Mouse (Mus musculus) stomach, embryonic 15.5 days (tissue): ENCODE data around the gene N4bp3. TPM values are rescaled to one million over a fixed set of nuclear protein-coding genes. Genes with fewer than 3 reads are reported as not detected.
"Not testable (repeated sequence)": the region's sequence is repeated elsewhere in the genome, so short reads cannot be mapped to it uniquely, and the experiment has no call there.

Experiments
- ATAC-seq: fragments of 200-750 bp; cut with Nextera tagmentation; 2 replicates; pipeline ENCODE4 v1.8.0; 2017; ENCODE audit warnings: low read depth, moderate number of reproducible peaks, moderate TSS enrichment; ENCODE audit not compliant: insufficient read depth, low FRiP score
- H3K27ac ChIP-seq: fragments of 300-500 bp; sonication (generic); 2 replicates; pipeline ENCODE4 v1.5.1; 2015; ENCODE audit warnings: mild to moderate bottlenecking, inconsistent platforms
- H3K27me3 ChIP-seq: fragments of 300-500 bp; sonication (generic); replicated peaks from 2 replicates; pipeline ENCODE4 v1.6.1; 2015; ENCODE audit warnings: inconsistent platforms
- H3K36me3 ChIP-seq: fragments of 300-500 bp; sonication (generic); 2 replicates; pipeline ENCODE4 v1.6.1; 2015; ENCODE audit warnings: inconsistent platforms
- H3K4me1 ChIP-seq: fragments of 300-500 bp; sonication (generic); 2 replicates; pipeline ENCODE4 v1.6.1; 2015; ENCODE audit warnings: inconsistent platforms
- H3K4me2 ChIP-seq: fragments of 300-500 bp; sonication (generic); 2 replicates; pipeline ENCODE4 v1.6.1; 2015; ENCODE audit warnings: mild to moderate bottlenecking, inconsistent platforms
- H3K4me3 ChIP-seq: fragments of 300-500 bp; sonication (generic); replicated peaks from 2 replicates; pipeline ENCODE4 v1.5.1; 2015; ENCODE audit warnings: inconsistent platforms
- H3K9ac ChIP-seq: fragments of 300-500 bp; sonication (generic); 2 replicates; pipeline ENCODE4 v1.6.1; 2015; ENCODE audit warnings: inconsistent platforms
- H3K9me3 ChIP-seq: fragments of 300-500 bp; sonication (generic); 2 replicates; pipeline ENCODE4 v1.6.1; 2016; ENCODE audit warnings: inconsistent platforms
- WGBS: fragments of 180-500 bp; shearing (Covaris S2); methylation state at CpG from one replicate; pipeline ENCODE4 v1.1.7; 2015; 5-methylcytosine and 5-hydroxymethylcytosine counted together
- polyA plus RNA-seq: library from polyadenylated mRNA; unstranded; fragments of >200 nt; fragmentation: Nextera tagmentation; extraction: Ambion mirVana; gene quantifications from 2 replicates; pipeline ENCODE4 v1.2.1, GENCODE M21; 2015

The N4bp3 gene
- polyA plus RNA-seq, 1 experiment from 2014 or later, result 21.5 TPM

GRCm38 (mm10) chr11:51622971-51623491 is 27.6 kb downstream of the N4bp3 start:
- H3K27me3 ChIP-seq, result no peaks in the 10 kb centered on the region
- WGBS, result 83% methylated on average over 7 of the region's 7 CpGs
- no peak overlapping the region for H3K27ac ChIP-seq
- peaks cover 45% of the 10 kb centered on the region for H3K36me3 ChIP-seq
- peaks cover 11% of the 10 kb centered on the region for H3K4me1 ChIP-seq
- H3K9ac ChIP-seq, result no peak overlapping the region
- no peaks in the 10 kb centered on the region for H3K9me3 ChIP-seq
- no peak overlapping the region for H3K4me3 ChIP-seq
- no peak overlapping the region for H3K4me2 ChIP-seq
- ATAC-seq, result no peak

- no peak for ATAC-seq
- Histone ChIP-seq H3K27ac (no peak overlapping the region), H3K4me1 (peaks cover 11% of the 10 kb centered on the region), H3K9me3 (no peaks in the 10 kb centered on the region), H3K27me3 (no peaks in the 10 kb centered on the region), H3K36me3 (peaks cover 39% of the 10 kb centered on the region), H3K9ac (no peak overlapping the region), H3K4me2 (no peak overlapping the region), H3K4me3 (no peak overlapping the region)
- 97% methylated on average over 2 of the region's 2 CpGs for WGBS
Observed at GRCm38 (mm10) chr11:51621776-51622175, 28.9 kb downstream of the N4bp3 start.

- peak overlapping the region; percentile 40; the same call in 1 of the 2 replicates for H3K27ac ChIP-seq
Observed at GRCm38 (mm10) chr11:51620084-51620483, 30.6 kb downstream of the N4bp3 start.

GRCm38 (mm10) chr11:51619409-51620060 is 31.1 kb downstream of the N4bp3 start, which contains the start of gene Nhp2:
Gene Nhp2, plus strand, starts transcription at chr11:51619735.
- under 1% methylated on average over 50 of the region's 51 CpGs for WGBS

More at GRCm38 (mm10) chr11:51620084-51620483, 30.6 kb downstream of the N4bp3 start:
- peak overlapping the region; percentile 79 for H3K4me3 ChIP-seq
- peak overlapping the region; percentile 86 for H3K4me2 ChIP-seq
- peaks cover 18% of the 10 kb centered on the region for H3K4me1 ChIP-seq
- no peaks in the 10 kb centered on the region for H3K9me3 ChIP-seq
- peak overlapping the region; percentile 63 for H3K9ac ChIP-seq
- peaks cover 33% of the 10 kb centered on the region for H3K36me3 ChIP-seq
- ATAC-seq, result no peak
- under 1% methylated on average over 11 of the region's 11 CpGs for WGBS
- no peaks in the 10 kb centered on the region for H3K27me3 ChIP-seq

GRCm38 (mm10) chr11:51618894-51619408 is 31.7 kb downstream of the N4bp3 start:
- ATAC-seq, result no peak; the same call in 1 of the 2 replicates
- peaks cover 21% of the 10 kb centered on the region for H3K36me3 ChIP-seq
- peak overlapping the region; percentile 86 for H3K4me2 ChIP-seq
- peaks cover 26% of the 10 kb centered on the region for H3K4me1 ChIP-seq
- WGBS, result 41% methylated on average over 7 of the region's 8 CpGs
- H3K4me3 ChIP-seq, result peak overlapping the region; percentile 79
- peak overlapping the region; percentile 12; the same call in 1 of the 2 replicates for H3K27ac ChIP-seq
- H3K27me3 ChIP-seq, result no peaks in the 10 kb centered on the region
- H3K9me3 ChIP-seq, result no peaks in the 10 kb centered on the region
- no peak overlapping the region for H3K9ac ChIP-seq

More at GRCm38 (mm10) chr11:51619409-51620060, 31.1 kb downstream of the N4bp3 start, which contains the start of gene Nhp2:
- ATAC-seq, result peak; percentile 90
- peaks cover 27% of the 10 kb centered on the region for H3K36me3 ChIP-seq
- peak within 1 kb of the TSS; percentile 40; the same call in 1 of the 2 replicates for H3K27ac ChIP-seq
- H3K4me1 ChIP-seq, result peaks cover 24% of the 10 kb centered on the region
- peak within 1 kb of the TSS; percentile 63 for H3K9ac ChIP-seq
- H3K9me3 ChIP-seq, result no peaks in the 10 kb centered on the region
- H3K27me3 ChIP-seq, result no peaks in the 10 kb centered on the region
- H3K4me2 ChIP-seq, result peak within 1 kb of the TSS; percentile 86
- H3K4me3 ChIP-seq, result peak within 1 kb of the TSS; percentile 79

- no peak overlapping the region for H3K4me3 ChIP-seq
- 3% methylated on average over 4 of the region's 4 CpGs for WGBS
Observed at GRCm38 (mm10) chr11:51617693-51618092, 32.9 kb downstream of the N4bp3 start.

GRCm38 (mm10) chr11:51616113-51616512 is 34.5 kb downstream of the N4bp3 start:
- not testable (repeated sequence) for H3K9me3 ChIP-seq, H3K36me3 ChIP-seq, H3K27me3 ChIP-seq, ATAC-seq, H3K9ac ChIP-seq
- Histone ChIP-seq H3K27ac (peak overlapping the region; percentile 98), H3K4me2 (peak overlapping the region; percentile 75), H3K4me1 (peaks cover 26% of the 10 kb centered on the region), H3K4me3 (peak overlapping the region; percentile 42; the same call in 1 of the 2 replicates)
- WGBS, result 89% methylated on average over 7 of the region's 7 CpGs

More at GRCm38 (mm10) chr11:51617693-51618092, 32.9 kb downstream of the N4bp3 start:
- no peak for ATAC-seq
- Histone ChIP-seq H3K9me3 (no peaks in the 10 kb centered on the region), H3K27ac (no peak overlapping the region), H3K27me3 (no peaks in the 10 kb centered on the region), H3K36me3 (peaks cover 9% of the 10 kb centered on the region), H3K4me2 (no peak overlapping the region), H3K4me1 (peaks cover 26% of the 10 kb centered on the region), H3K9ac (no peak overlapping the region)

GRCm38 (mm10) chr11:51615601-51616000 is 35.0 kb downstream of the N4bp3 start:
- 2% methylated on average over 14 of the region's 14 CpGs for WGBS
- Histone ChIP-seq H3K9me3 (no peaks in the 10 kb centered on the region), H3K4me1 (peaks cover 23% of the 10 kb centered on the region), H3K27me3 (no peaks in the 10 kb centered on the region), H3K9ac (peak overlapping the region; percentile 58), H3K36me3 (no peaks in the 10 kb centered on the region), H3K27ac (peak overlapping the region; percentile 98), H3K4me2 (peak overlapping the region; percentile 75), H3K4me3 (peak overlapping the region; percentile 42)
- ATAC-seq, result peak; percentile 81; the same call in 1 of the 2 replicates

- H3K4me1 ChIP-seq, result peaks cover 19% of the 10 kb centered on the region
- 26% methylated on average over 7 of the region's 7 CpGs for WGBS
- H3K9me3 ChIP-seq, result no peaks in the 10 kb centered on the region
- peak overlapping the region; percentile 75 for H3K4me2 ChIP-seq
- H3K4me3 ChIP-seq, result peak overlapping the region; percentile 42
- H3K9ac ChIP-seq, result peak overlapping the region; percentile 58; the same call in 1 of the 2 replicates
- ATAC-seq, result 0 out of 2 replicates have a peak, but pooled peaks have one; percentile 7
- no peaks in the 10 kb centered on the region for H3K27me3 ChIP-seq
- no peaks in the 10 kb centered on the region for H3K36me3 ChIP-seq
- H3K27ac ChIP-seq, result peak overlapping the region; percentile 98
Observed at GRCm38 (mm10) chr11:51615129-51615528, 35.5 kb downstream of the N4bp3 start.

- H3K9me3 ChIP-seq, result no peaks in the 10 kb centered on the region
- H3K36me3 ChIP-seq, result no peaks in the 10 kb centered on the region
- H3K27me3 ChIP-seq, result no peaks in the 10 kb centered on the region
- no peak for ATAC-seq
- no peak overlapping the region for H3K4me2 ChIP-seq
- peak overlapping the region; percentile 98 for H3K27ac ChIP-seq
- peaks cover 19% of the 10 kb centered on the region for H3K4me1 ChIP-seq
- H3K4me3 ChIP-seq, result no peak overlapping the region
- 69% methylated on average over 8 of the region's 8 CpGs for WGBS
- H3K9ac ChIP-seq, result no peak overlapping the region
Observed at GRCm38 (mm10) chr11:51614256-51614655, 36.4 kb downstream of the N4bp3 start.

GRCm38 (mm10) chr11:51609940-51610339 is 40.7 kb downstream of the N4bp3 start:
- not testable (repeated sequence) for H3K36me3 ChIP-seq, H3K9me3 ChIP-seq, H3K4me3 ChIP-seq, H3K9ac ChIP-seq, H3K4me2 ChIP-seq, H3K27me3 ChIP-seq, H3K27ac ChIP-seq, ATAC-seq
- H3K4me1 ChIP-seq, result peaks cover 15% of the 10 kb centered on the region
- 76% methylated on average over 5 of the region's 5 CpGs for WGBS
